Mouse (Mus musculus) megakaryocyte, embryonic 14.5 days (primary cell): ENCODE results near the gene Zfp933.

Source experiments
- FLI1 ChIP-seq: IDR thresholded peaks from 2 replicates; pipeline ENCODE4 v1.6.1; 2012; ENCODE audit warnings: low read length, inconsistent platforms, mixed read lengths
- GATA1 ChIP-seq: IDR thresholded peaks from 3 replicates; pipeline ENCODE4 v1.6.1; 2012; ENCODE audit warnings: mixed read lengths, low read length, inconsistent platforms, borderline replicate concordance

GRCm38 (mm10) chr4:147865651-147866050 lies 17.5 kb upstream of the Zfp933 start:
- no peak for TF ChIP-seq GATA1
- TF ChIP-seq FLI1, result no peak
